Mouse (Mus musculus): ENCODE measurements at regions not wholly inside any gene's neighbourhood (a gene's known extent, or its start where the extent isn't known, plus 50 kb on each side); places are given as distances from the start of the nearest gene placed in this dataset.

DNA sequence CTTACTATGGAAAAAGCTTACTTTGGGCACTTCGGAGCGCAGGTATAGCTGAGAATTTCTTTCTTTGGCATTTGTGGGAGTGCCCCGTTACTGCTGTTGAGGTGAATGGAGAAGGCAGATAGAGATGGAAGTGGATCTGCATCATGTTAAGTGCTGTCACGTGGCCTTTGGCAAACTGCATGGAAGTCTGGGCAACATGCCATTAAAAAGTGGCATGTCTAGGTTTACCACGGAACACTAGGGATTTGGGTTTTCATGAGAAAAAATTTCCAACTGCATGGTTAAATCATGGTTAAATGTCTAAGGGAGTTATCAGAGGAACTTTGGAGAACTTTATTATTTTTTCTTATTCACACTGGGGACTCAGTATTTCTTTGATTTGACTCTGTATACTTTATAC lies 102.0 kb upstream of the Mmadhc start:
- TF ChIP-seq CTCF (IDR thresholded peaks at IDR 0.05) = no peak
- no peak for TF ChIP-seq EP300 (IDR thresholded peaks at IDR 0.05)

All from lung, postnatal 0 days (tissue).